Mouse (Mus musculus): ENCODE data around the gene Rnd3.

- TF ChIP-seq CTCF (conservative IDR thresholded peaks at IDR 0.05; ENCODE audit: insufficient read depth, insufficient read length, low read depth, low read length) (no peak), POLR2A (IDR thresholded peaks at IDR 0.05; ENCODE audit: low read depth, low read length) (no peak)
Observed at GRCm38 (mm10) chr2:51148454-51148853, 457 bp downstream of the Rnd3 start.
